Mouse (Mus musculus): ENCODE data around the gene Aqp11. TPM values are rescaled to one million over a fixed set of nuclear protein-coding genes. Genes with fewer than 3 reads are reported as not detected.

Gene Aqp11
- polyA plus RNA-seq, 1 experiment from 2014 or later, result 3.0 TPM

DNA sequence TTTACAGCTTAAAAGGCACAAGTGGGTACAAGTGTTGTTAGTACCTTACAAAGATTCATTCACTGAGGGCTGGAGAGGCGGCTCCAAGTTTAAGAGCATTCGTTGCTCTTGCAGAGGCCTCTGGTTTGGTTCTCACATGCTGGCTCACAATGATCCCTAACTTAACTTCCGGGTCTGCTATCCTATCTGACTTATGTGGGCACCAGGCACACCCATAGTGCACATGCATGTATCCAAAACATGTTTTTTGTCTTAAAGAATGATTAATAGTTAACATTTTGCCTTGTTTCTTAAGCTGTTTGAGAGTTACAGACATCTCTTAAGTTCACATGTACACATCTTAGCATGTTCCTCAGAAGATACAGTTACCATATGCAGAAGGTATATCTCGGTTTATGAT, 37.9 kb downstream of the Aqp11 start:
- WGBS, result 91% methylated on average over 4 of the region's 4 CpGs
- Histone ChIP-seq H3K9ac (no peak overlapping the region), H3K4me3 (no peak overlapping the region), H3K9me3 (replicated peaks) (no peaks in the 10 kb centered on the region), H3K36me3 (peaks cover 7% of the 10 kb centered on the region), H3K27ac (no peak overlapping the region), H3K4me1 (replicated peaks) (peaks cover 10% of the 10 kb centered on the region), H3K27me3 (no peaks in the 10 kb centered on the region), H3K4me2 (no peak overlapping the region)
- no peak for ATAC-seq (replicated peaks; ENCODE audit: insufficient number of reproducible peaks, insufficient read depth, low FRiP score, low read depth)

- H3K4me2 ChIP-seq, result peak within 1 kb of the TSS; percentile 69
- H3K4me3 ChIP-seq, result peak within 1 kb of the TSS; percentile 71
- no peaks in the 10 kb centered on the region for H3K27me3 ChIP-seq
- H3K9me3 ChIP-seq (replicated peaks), result no peaks in the 10 kb centered on the region
- peak within 1 kb of the TSS; percentile 48 for H3K27ac ChIP-seq
- peak within 1 kb of the TSS; percentile 74 for H3K9ac ChIP-seq
- H3K4me1 ChIP-seq (replicated peaks), result peaks cover 10% of the 10 kb centered on the region
- under 1% methylated on average over 63 of the region's 63 CpGs for WGBS
- peak; percentile 96 for ATAC-seq (replicated peaks; ENCODE audit: insufficient number of reproducible peaks, insufficient read depth, low FRiP score, low read depth)
- H3K36me3 ChIP-seq, result peaks cover 7% of the 10 kb centered on the region
These were observed 41.4 kb downstream of the Aqp11 start, which contains the start of gene Clns1a for GRCm38 (mm10) chr7:97696506-97697254. Gene Clns1a (plus strand): TSS chr7:97696634.

DNA sequence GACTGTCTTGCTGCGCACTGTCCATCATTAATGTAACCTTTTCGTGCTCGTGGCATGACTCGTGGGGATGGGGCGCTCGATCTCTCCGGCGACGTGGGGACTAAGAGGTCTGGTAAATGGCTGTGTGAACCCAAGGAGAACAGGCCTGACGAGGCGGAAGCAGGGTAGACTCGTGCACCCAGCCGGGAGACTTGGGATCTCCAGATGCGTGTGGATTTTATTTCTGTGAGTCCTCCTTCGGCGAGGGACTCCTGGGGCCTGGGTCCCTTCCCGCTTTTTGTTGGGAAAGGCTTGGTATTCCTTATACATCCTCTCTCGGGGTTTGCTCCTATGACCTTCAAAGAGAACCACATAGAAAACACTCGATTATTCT, 42.0 kb downstream of the Aqp11 start:
- WGBS, result 34% methylated on average over 19 of the region's 19 CpGs
- H3K9ac ChIP-seq, result peak overlapping the region; percentile 74
- peak overlapping the region; percentile 71 for H3K4me3 ChIP-seq
- no peaks in the 10 kb centered on the region for H3K9me3 ChIP-seq (replicated peaks)
- peak overlapping the region; percentile 48 for H3K27ac ChIP-seq
- no peaks in the 10 kb centered on the region for H3K27me3 ChIP-seq
- ATAC-seq (replicated peaks; ENCODE audit: insufficient number of reproducible peaks, insufficient read depth, low FRiP score, low read depth), result peak; percentile 21; the same call in 1 of the 2 replicates
- H3K36me3 ChIP-seq, result peaks cover 7% of the 10 kb centered on the region
- peaks cover 10% of the 10 kb centered on the region for H3K4me1 ChIP-seq (replicated peaks)
- H3K4me2 ChIP-seq, result peak overlapping the region; percentile 69

- H3K4me3 ChIP-seq, result no peak overlapping the region
- H3K27ac ChIP-seq, result no peak overlapping the region
- 98% methylated on average over 1 of the region's 1 CpGs for WGBS
- peaks cover 7% of the 10 kb centered on the region for H3K36me3 ChIP-seq
- H3K9ac ChIP-seq, result no peak overlapping the region
- no peaks in the 10 kb centered on the region for H3K9me3 ChIP-seq (replicated peaks)
- H3K4me1 ChIP-seq (replicated peaks), result peaks cover 10% of the 10 kb centered on the region
- ATAC-seq (replicated peaks; ENCODE audit: insufficient number of reproducible peaks, insufficient read depth, low FRiP score, low read depth), result no peak
- H3K4me2 ChIP-seq, result no peak overlapping the region; the same call in 1 of the 2 replicates
- no peaks in the 10 kb centered on the region for H3K27me3 ChIP-seq
These were observed 42.6 kb downstream of the Aqp11 start for GRCm38 (mm10) chr7:97695441-97695840.

DNA sequence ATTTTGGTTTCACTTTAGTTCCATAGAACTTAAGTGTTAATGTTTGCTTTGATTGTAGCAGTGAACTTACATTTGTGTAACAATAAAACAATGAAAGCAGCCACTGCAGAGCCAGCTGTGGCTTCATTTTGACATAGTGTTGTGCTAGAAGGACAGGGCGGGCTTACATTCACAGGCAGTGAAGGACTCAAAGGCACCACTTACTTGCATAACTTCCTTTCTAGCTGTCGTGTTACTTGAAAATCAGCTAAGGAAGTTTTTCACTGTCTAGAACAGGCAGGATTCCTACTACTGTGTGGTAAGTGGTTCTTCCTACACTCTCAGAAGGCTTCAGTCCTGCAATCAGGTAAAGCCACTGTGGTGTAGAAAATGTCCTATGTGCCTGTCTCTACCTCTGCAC, 50.3 kb downstream of the Aqp11 start:
- WGBS, result 83% methylated on average over 2 of the region's 2 CpGs
- Histone ChIP-seq H3K27me3 (no peaks in the 10 kb centered on the region), H3K9ac (no peak overlapping the region), H3K4me3 (no peak overlapping the region), H3K27ac (no peak overlapping the region), H3K9me3 (replicated peaks) (no peaks in the 10 kb centered on the region), H3K4me2 (no peak overlapping the region), H3K4me1 (replicated peaks) (no peaks in the 10 kb centered on the region), H3K36me3 (peaks cover 32% of the 10 kb centered on the region)
- no peak for ATAC-seq (replicated peaks; ENCODE audit: insufficient number of reproducible peaks, insufficient read depth, low FRiP score, low read depth)

GRCm38 (mm10) chr7:97679239-97679638, 58.9 kb downstream of the Aqp11 start:
- Histone ChIP-seq H3K27me3 (no peaks in the 10 kb centered on the region), H3K36me3 (peaks cover 49% of the 10 kb centered on the region), H3K4me2 (no peak overlapping the region), H3K9me3 (replicated peaks) (no peaks in the 10 kb centered on the region), H3K27ac (no peak overlapping the region), H3K4me3 (no peak overlapping the region), H3K9ac (no peak overlapping the region), H3K4me1 (replicated peaks) (no peaks in the 10 kb centered on the region)
- no peak for ATAC-seq (replicated peaks; ENCODE audit: insufficient number of reproducible peaks, insufficient read depth, low FRiP score, low read depth)
- 28% methylated on average over 1 of the region's 1 CpGs for WGBS

Other genes starting within 250 kb of the Aqp11 start
- 47.4 and 53.6 TPM in 2 replicates for gene Aamdc, start 158.8 kb downstream of the Aqp11 start, polyA plus RNA-seq (2015; fragmentation: Nextera tagmentation; extraction: Ambion mirVana)
- 14.4 and 15.1 TPM in 2 replicates for gene Rsf1, start 158.4 kb downstream of the Aqp11 start, polyA plus RNA-seq (2015; fragmentation: Nextera tagmentation; extraction: Ambion mirVana)
- gene Clns1a, start 41.7 kb downstream of the Aqp11 start, polyA plus RNA-seq (2015; fragmentation: Nextera tagmentation; extraction: Ambion mirVana), result 80.5 and 102 TPM in 2 replicates
- gene Pak1, start 50.3 kb upstream of the Aqp11 start, polyA plus RNA-seq (2015; fragmentation: Nextera tagmentation; extraction: Ambion mirVana), result 2.7 and 5.6 TPM in 2 replicates
- not detected in 2 replicates for gene Gdpd4, start 181.7 kb upstream of the Aqp11 start, polyA plus RNA-seq (2015; fragmentation: Nextera tagmentation; extraction: Ambion mirVana)

Data from heart, embryonic 15.5 days (tissue).